Mouse (Mus musculus): ENCODE data around the gene Bcl11a. TPM values are rescaled to one million over a fixed set of nuclear protein-coding genes. Genes with fewer than 3 reads are reported as not detected.

The Bcl11a gene
- polyA plus RNA-seq, 1 experiment: 10.4 TPM

DNA sequence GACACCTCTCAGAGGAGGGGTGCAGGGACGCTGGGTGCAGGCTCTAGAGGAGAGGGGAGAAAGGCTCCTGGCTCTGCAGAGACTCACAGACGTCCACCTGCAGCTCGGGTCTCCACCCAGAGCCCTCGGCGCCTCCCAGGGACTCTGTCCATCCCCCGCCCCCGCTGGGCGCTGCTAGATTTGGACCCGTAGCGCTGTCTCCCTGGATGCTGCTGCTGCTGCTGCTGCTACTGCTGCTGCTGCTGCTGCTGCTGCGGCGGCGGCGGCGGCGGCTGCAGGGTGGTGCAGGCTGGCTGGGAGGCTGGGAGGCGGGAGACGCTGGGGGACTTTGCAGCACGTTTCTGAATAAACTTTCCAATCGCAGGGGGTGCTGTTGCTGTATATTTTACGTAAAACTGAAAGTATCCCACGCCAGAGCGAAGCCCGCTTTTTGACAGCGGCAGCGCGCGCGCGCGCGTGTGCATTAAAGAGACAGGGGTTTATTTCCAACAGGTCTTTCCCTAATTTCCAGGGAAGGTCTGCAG is 1.7 kb upstream of the Bcl11a start:
- Histone ChIP-seq H3K27me3 (ENCODE audit: control insufficient read depth, insufficient read depth, low read length) (peaks cover 23% of the 10 kb centered on the region; the same call in 1 of the 2 replicates), H3K4me3 (replicated peaks; ENCODE audit: insufficient read depth, low read depth, low read length) (peak overlapping the region; percentile 59), H3K4me1 (ENCODE audit: control insufficient read depth, insufficient read depth, low read length) (no peaks in the 10 kb centered on the region; the same call in 1 of the 2 replicates), H3K27ac (ENCODE audit: insufficient read depth, low read length) (no peak overlapping the region)
- TF ChIP-seq CTCF (IDR thresholded peaks at IDR 0.05; ENCODE audit: borderline replicate concordance, insufficient read depth, low read depth, low read length) (no peak), POLR2A (IDR thresholded peaks at IDR 0.05; ENCODE audit: borderline replicate concordance, insufficient read depth, low read length) (no peak)
- WGBS: under 1% methylated on average over 32 of the region's 32 CpGs
- DNase-seq: peak; percentile 15 to 44

DNA sequence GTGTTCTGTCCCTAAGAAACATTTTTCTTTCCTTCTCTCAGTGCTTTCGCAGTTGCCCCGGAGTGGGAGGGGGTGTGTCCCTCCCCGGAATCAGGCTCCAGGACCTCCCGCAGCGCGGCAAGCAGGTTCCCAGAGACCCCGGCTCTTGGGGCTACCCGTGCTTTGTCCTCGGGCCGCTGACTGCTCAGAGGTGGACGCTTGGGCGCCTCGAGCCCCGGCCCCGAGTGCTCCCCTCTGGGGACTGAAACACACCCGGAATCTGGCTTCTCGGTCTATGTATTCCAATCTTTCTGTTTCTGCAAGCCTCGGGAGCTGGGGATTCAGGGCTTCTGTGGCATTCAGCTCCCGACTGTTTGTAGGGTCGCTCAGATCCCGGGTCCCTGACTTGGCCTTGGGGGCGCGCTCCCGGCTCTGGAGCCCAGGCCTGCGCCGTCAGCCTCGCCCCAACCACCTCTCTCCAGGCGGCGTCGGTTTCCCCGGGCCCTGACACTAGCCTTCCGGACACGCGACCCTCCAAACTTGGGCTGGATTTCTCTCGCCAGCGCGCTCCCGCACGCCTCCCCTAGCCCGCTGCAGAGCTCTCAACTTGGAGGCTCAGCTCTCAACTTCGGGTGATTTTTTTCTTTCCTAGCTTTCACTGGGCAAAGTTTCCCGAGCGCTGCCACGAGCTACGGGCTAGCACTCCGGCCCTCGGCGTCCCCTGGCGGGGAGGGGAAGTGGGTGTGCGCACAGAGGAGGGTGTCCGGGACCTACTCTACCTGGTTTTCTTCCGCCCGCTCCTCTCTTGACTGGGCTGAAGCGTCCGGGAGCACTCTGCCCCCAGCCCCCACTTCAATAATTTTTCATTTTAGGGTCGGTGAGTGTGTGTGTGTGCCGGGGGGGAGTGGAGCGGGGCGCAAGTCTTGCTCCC is 780 bp upstream of the Bcl11a start:
- DNase-seq: peak; percentile 20 to 33
- TF ChIP-seq CTCF (IDR thresholded peaks at IDR 0.05; ENCODE audit: borderline replicate concordance, insufficient read depth, low read depth, low read length): no peak
- no peak for TF ChIP-seq POLR2A (IDR thresholded peaks at IDR 0.05; ENCODE audit: borderline replicate concordance, insufficient read depth, low read length)
- Histone ChIP-seq H3K4me3 (replicated peaks; ENCODE audit: insufficient read depth, low read depth, low read length) (peak overlapping the region; percentile 59), H3K27me3 (ENCODE audit: control insufficient read depth, insufficient read depth, low read length) (peaks cover 23% of the 10 kb centered on the region; the same call in 1 of the 2 replicates), H3K27ac (ENCODE audit: insufficient read depth, low read length) (no peak overlapping the region), H3K4me1 (ENCODE audit: control insufficient read depth, insufficient read depth, low read length) (no peaks in the 10 kb centered on the region; the same call in 1 of the 2 replicates)
- WGBS: under 1% methylated on average over 59 of the region's 59 CpGs

DNA sequence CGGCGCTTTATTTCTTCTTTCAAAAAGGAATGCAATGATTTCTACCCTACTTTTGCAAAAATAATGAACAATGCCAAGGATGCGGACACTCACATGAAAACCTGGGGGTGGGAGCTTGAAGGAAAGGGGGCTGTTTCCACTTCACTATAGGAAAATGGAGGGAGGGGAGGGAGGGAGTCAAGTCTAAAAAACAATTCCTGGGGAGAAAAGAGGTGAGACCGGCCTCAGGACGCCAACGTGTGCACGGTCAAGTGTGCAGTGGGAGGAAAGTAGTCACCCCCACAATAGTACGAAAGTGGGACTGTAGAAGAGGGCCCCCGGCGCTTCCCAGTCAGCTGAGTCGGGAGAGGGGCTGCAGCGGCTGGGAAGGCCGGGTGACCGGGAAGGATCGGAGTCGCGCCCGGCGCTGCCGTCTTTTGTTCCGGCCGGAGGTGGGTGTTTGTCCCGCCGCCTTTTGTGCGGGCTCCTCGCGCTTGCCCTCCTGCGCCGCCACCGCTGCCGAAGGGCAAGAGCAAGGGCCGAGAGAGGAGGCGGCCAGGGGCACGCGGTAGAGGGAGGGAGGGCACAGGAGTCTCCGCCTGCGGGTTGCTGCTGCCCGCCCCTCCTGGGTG is 955 bp downstream of the Bcl11a start:
- no peak overlapping the region for H3K4me3 ChIP-seq (replicated peaks; ENCODE audit: insufficient read depth, low read depth, low read length)
- WGBS: 1% methylated on average over 38 of the region's 38 CpGs
- DNase-seq: peak; percentile 15 to 42
- H3K27me3 ChIP-seq (ENCODE audit: control insufficient read depth, insufficient read depth, low read length): peaks cover 23% of the 10 kb centered on the region; the same call in 1 of the 2 replicates
- no peak for TF ChIP-seq CTCF (IDR thresholded peaks at IDR 0.05; ENCODE audit: borderline replicate concordance, insufficient read depth, low read depth, low read length)
- no peak for TF ChIP-seq POLR2A (IDR thresholded peaks at IDR 0.05; ENCODE audit: borderline replicate concordance, insufficient read depth, low read length)
- H3K27ac ChIP-seq (ENCODE audit: insufficient read depth, low read length): no peak overlapping the region
- H3K4me1 ChIP-seq (ENCODE audit: control insufficient read depth, insufficient read depth, low read length): no peaks in the 10 kb centered on the region; the same call in 1 of the 2 replicates

DNA sequence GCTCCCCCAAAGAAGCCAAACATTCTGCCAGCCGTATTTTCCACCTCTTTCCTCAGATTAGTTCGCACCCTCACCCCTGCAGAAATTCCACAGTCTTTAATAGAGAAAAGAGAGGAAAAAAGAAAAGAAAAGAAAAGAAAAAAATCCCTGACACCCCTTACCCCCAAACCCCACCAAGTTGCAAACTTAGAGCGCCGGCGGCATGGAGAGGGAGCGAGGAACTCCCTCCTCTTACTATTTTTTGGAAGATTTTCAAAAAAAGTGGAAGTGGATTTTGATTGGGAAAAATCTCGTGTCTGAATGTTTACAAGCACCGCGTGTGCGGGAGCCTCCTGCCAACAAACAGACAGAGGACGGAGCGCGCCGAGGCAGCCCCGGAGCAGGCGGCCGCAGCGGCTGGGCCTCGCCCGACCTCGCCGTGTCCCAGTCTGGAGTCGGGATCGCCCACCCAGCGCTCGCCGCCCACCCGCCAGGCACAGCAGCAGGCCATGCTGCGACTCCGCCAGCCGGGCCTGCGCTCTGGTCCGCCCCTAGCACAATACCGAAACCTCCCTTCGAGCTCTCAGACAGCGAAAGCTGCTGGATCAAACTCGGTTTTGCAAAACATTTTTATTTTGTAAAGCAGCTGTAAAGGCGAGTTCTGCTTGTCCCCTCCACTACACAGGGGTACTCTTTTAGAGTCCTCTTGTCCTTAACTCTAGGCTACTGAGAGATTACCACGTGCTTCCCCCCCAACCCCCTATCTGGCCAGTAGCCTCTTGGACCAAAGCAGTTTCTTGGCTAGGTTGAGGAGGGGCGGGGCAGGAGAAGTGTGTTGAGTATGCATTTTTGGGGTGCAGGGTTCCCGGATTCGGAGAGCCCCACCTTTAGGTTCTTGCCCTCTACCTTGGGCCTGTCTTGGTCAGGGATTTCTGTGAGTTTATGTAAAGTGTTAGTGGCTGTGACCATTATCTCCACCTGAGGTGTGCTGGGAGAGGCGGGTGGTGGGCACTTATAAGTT is 1.8 kb downstream of the Bcl11a start:
- WGBS: 1% methylated on average over 43 of the region's 43 CpGs
- H3K4me3 ChIP-seq (replicated peaks; ENCODE audit: insufficient read depth, low read depth, low read length): peak overlapping the region; percentile 46
- H3K27ac ChIP-seq (ENCODE audit: insufficient read depth, low read length): no peak overlapping the region
- peaks cover 23% of the 10 kb centered on the region; the same call in 1 of the 2 replicates for H3K27me3 ChIP-seq (ENCODE audit: control insufficient read depth, insufficient read depth, low read length)
- TF ChIP-seq CTCF (IDR thresholded peaks at IDR 0.05; ENCODE audit: borderline replicate concordance, insufficient read depth, low read depth, low read length) (no peak), POLR2A (IDR thresholded peaks at IDR 0.05; ENCODE audit: borderline replicate concordance, insufficient read depth, low read length) (no peak)
- peak; percentile 14 to 48 for DNase-seq
- H3K4me1 ChIP-seq (ENCODE audit: control insufficient read depth, insufficient read depth, low read length): no peaks in the 10 kb centered on the region; the same call in 1 of the 2 replicates

DNA sequence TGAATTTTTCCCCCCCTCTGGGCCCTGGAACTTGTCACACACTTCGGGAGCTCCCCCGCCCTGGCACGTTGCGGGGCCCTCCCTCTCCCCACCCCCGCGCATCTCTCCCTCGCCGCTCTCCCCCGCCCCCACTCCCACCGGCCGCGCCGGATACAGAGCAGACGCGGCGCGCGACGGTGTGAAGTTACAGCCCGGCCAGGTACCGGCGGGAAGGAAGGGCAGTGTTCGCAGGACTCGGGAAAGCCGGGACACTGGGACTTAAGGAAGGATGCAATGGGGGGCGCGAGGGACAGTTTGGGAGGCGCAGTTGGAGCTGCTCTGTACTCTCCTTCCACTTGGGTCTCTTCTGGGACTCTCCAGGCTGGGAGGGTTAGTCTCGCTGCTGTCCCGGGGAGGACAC is 2.7 kb downstream of the Bcl11a start:
- WGBS: 2% methylated on average over 30 of the region's 30 CpGs
- H3K4me1 ChIP-seq (ENCODE audit: control insufficient read depth, insufficient read depth, low read length): no peaks in the 10 kb centered on the region; the same call in 1 of the 2 replicates
- peaks cover 23% of the 10 kb centered on the region; the same call in 1 of the 2 replicates for H3K27me3 ChIP-seq (ENCODE audit: control insufficient read depth, insufficient read depth, low read length)
- peak in 1 of 2 experiments; percentile 13 for DNase-seq
- no peak for TF ChIP-seq POLR2A (IDR thresholded peaks at IDR 0.05; ENCODE audit: borderline replicate concordance, insufficient read depth, low read length)
- TF ChIP-seq CTCF (IDR thresholded peaks at IDR 0.05; ENCODE audit: borderline replicate concordance, insufficient read depth, low read depth, low read length): no peak
- peak overlapping the region; percentile 61 for H3K4me3 ChIP-seq (replicated peaks; ENCODE audit: insufficient read depth, low read depth, low read length)
- H3K27ac ChIP-seq (ENCODE audit: insufficient read depth, low read length): no peak overlapping the region

DNA sequence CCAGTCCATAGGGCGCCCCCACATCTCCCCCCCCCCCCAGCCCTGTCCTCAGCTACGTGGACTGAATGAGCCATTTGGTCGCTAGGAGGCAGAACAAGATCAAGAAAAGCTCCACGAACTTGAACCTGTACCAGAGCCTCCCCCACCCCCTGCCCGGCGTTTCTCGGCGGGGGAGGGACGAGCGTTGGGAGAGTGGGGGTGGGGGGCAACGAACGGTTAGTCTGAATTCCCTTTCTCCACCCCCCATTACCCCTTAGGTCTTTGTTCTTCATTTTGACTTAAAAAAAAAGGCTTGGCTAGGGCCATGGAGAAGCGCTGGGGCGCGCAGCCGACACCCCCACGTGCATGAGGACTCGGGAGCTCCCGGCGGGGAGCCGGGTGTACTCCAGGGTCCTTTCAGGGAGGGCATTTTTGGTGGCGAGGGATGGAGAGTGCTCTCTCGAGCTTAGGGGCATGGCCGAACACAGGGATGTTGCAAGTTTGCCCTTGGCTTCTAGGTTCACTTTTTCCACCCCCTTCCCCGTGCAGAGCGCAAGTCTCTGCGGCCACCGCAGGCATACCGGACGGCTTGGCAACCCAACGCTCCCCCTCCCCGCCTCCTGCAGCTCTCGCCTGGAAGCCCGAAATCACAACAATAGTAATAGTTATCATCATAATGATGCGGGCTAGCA is 3.3 kb downstream of the Bcl11a start:
- peak; percentile 46 to 49 for DNase-seq
- H3K27ac ChIP-seq (ENCODE audit: insufficient read depth, low read length): no peak overlapping the region
- under 1% methylated on average over 35 of the region's 35 CpGs for WGBS
- H3K27me3 ChIP-seq (ENCODE audit: control insufficient read depth, insufficient read depth, low read length): peaks cover 23% of the 10 kb centered on the region; the same call in 1 of the 2 replicates
- peak overlapping the region; percentile 61 for H3K4me3 ChIP-seq (replicated peaks; ENCODE audit: insufficient read depth, low read depth, low read length)
- TF ChIP-seq CTCF (IDR thresholded peaks at IDR 0.05; ENCODE audit: borderline replicate concordance, insufficient read depth, low read depth, low read length) (peak; percentile 24; the same call in 1 of the 2 replicates), POLR2A (IDR thresholded peaks at IDR 0.05; ENCODE audit: borderline replicate concordance, insufficient read depth, low read length) (no peak)
- no peaks in the 10 kb centered on the region; the same call in 1 of the 2 replicates for H3K4me1 ChIP-seq (ENCODE audit: control insufficient read depth, insufficient read depth, low read length)

Data from cerebellum, adult 2 months (tissue).